Mouse (Mus musculus) neural tube, embryonic 14.5 days (tissue): Measurements from ENCODE around the gene Acp5. TPM values are rescaled to one million over a fixed set of nuclear protein-coding genes. Genes with fewer than 3 reads are reported as not detected.
A peak's percentile ranks its signal among the peaks of the same experiment; 100 is the strongest.

Experiments used
- ATAC-seq: fragments of 200-750 bp; cut with Nextera tagmentation; 2 replicates; pipeline ENCODE4 v1.8.0; 2017; ENCODE audit warnings: low read depth, mild to moderate bottlenecking, moderate TSS enrichment, moderate library complexity
- H3K27ac ChIP-seq: fragments of 300-500 bp; sonication (generic); 2 replicates; pipeline ENCODE4 v1.5.1; 2014; ENCODE audit warnings: low read depth, mild to moderate bottlenecking, control low read depth, low read length, moderate library complexity, mixed read lengths
- H3K27me3 ChIP-seq: fragments of 300-500 bp; sonication (generic); 2 replicates; pipeline ENCODE4 v1.6.1; 2014; ENCODE audit warnings: low read length; ENCODE audit not compliant: control insufficient read depth, insufficient read depth
- H3K36me3 ChIP-seq: fragments of 300-500 bp; sonication (generic); 2 replicates; pipeline ENCODE4 v1.6.1; 2014; ENCODE audit warnings: low read length, mixed read lengths; ENCODE audit not compliant: control insufficient read depth, insufficient read depth
- H3K4me1 ChIP-seq: fragments of 300-500 bp; sonication (generic); 2 replicates; pipeline ENCODE4 v1.6.1; 2014; ENCODE audit warnings: low read length; ENCODE audit not compliant: control insufficient read depth, insufficient read depth
- H3K4me2 ChIP-seq: fragments of 300-500 bp; sonication (generic); 2 replicates; pipeline ENCODE4 v1.6.1; 2014; ENCODE audit warnings: mild to moderate bottlenecking, low read depth, low read length, control low read depth
- H3K4me3 ChIP-seq: fragments of 300-500 bp; sonication (generic); 2 replicates; pipeline ENCODE4 v1.5.1; 2014; ENCODE audit warnings: low read depth, low read length, control low read depth, mixed read lengths
- H3K9ac ChIP-seq: fragments of 300-500 bp; sonication (generic); replicated peaks from 2 replicates; pipeline ENCODE4 v1.6.1; 2014; ENCODE audit warnings: low read depth, mild to moderate bottlenecking, control low read depth, low read length, mixed read lengths
- H3K9me3 ChIP-seq: fragments of 300-500 bp; sonication (generic); 2 replicates; pipeline ENCODE4 v1.6.1; 2016; ENCODE audit warnings: low read length; ENCODE audit not compliant: control insufficient read depth
- WGBS: fragments of 180-500 bp; shearing (Covaris S2); extraction: QIAGEN DNeasy Blood & Tissue Kit; methylation state at CpG from one replicate; pipeline ENCODE4 v1.1.7; 2014; 5-methylcytosine and 5-hydroxymethylcytosine counted together
- polyA plus RNA-seq: library from polyadenylated mRNA; unstranded; fragments of >200 nt; fragmentation: Nextera tagmentation; extraction: Ambion mirVana; gene quantifications from 2 replicates; pipeline ENCODE4 v1.2.1, GENCODE M21; 2014

The Acp5 gene
- polyA plus RNA-seq, 1 experiment from 2014 or later = 0.40 TPM

GRCm38 (mm10) chr9:22144304-22144965, 8.9 kb upstream of the Acp5 start:
- H3K4me3 ChIP-seq = no peak overlapping the region
- 90% methylated on average over 6 of the region's 8 CpGs for WGBS
- H3K27me3 ChIP-seq = no peaks in the 10 kb centered on the region
- H3K9ac ChIP-seq = no peak overlapping the region
- H3K36me3 ChIP-seq = no peaks in the 10 kb centered on the region
- no peaks in the 10 kb centered on the region; the same call in 1 of the 2 replicates for H3K9me3 ChIP-seq
- H3K4me1 ChIP-seq = no peaks in the 10 kb centered on the region
- ATAC-seq = no peak
- H3K4me2 ChIP-seq = no peak overlapping the region
- H3K27ac ChIP-seq = no peak overlapping the region

DNA sequence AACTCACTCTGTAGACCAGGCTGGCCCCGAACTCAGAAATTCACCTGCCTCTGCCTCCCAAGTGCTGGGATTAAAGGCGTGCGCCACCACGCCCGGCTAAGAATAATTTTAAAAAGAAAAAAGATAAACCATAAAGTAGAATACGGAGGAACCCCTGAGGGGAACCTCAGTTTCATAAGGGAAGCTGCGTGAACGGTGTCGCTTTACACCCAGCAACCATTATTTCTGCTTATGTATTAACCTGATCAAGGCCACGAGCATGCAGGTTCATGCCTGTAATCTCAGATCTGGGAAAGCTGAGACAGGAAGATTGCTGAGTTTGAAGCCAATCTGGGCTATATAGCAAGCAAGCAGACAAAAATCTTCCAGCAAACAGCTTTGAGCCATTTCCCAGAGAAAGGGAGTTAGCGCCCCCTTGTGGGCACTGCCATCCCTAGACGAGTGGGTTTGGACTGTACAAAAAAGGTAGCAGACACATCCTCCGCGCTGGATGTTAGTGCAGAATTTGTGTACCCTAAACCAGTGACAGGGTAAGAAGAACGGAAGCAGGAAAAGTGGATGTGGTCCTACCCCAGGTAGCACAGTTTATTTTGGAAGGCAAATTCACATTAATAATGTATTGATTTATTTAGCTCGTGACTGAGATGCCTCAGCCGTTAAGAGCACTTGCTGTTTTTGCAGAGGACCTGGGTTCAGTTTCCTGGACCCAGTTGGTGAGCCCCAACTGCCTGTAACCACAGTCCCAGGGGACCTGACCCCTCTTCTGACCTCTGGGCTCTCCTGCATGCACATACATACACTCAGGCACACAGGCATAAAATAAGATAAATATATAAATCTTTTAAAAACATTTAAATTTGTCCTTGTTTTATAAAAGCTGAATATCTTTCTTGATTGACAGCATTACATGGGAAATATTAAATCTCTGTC, 7.9 kb upstream of the Acp5 start:
- Histone ChIP-seq H3K9me3 (no peaks in the 10 kb centered on the region), H3K27ac (no peak overlapping the region), H3K9ac (no peak overlapping the region), H3K4me2 (no peak overlapping the region), H3K4me1 (no peaks in the 10 kb centered on the region), H3K4me3 (no peak overlapping the region), H3K36me3 (no peaks in the 10 kb centered on the region), H3K27me3 (no peaks in the 10 kb centered on the region)
- ATAC-seq = peak; percentile 54; the same call in 1 of the 2 replicates
- WGBS = 55% methylated on average over 17 of the region's 17 CpGs

DNA sequence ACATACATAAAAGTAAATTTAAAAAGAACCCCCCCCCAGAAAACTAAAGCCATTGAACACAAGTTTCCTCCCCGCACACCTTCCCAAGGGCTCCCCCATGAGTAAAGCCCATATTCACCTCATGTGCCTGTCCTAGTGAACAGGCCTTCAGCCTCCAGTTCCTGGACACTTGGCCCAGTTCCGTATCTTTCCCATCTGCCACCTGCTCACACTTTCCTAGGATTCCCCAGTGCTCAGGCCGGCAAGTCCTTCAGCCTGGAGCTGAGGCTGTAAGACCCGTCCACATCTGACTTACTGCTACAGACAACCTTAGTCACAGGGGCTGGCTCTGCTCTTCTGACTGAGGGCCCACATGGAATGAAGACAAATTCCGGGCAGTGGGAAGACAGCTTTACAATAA, 4.2 kb upstream of the Acp5 start:
- Histone ChIP-seq H3K27me3 (no peaks in the 10 kb centered on the region), H3K4me2 (no peak overlapping the region), H3K9me3 (no peaks in the 10 kb centered on the region), H3K9ac (no peak overlapping the region), H3K4me1 (no peaks in the 10 kb centered on the region), H3K4me3 (no peak overlapping the region), H3K27ac (no peak overlapping the region), H3K36me3 (no peaks in the 10 kb centered on the region)
- no peak for ATAC-seq
- WGBS = 95% methylated on average over 5 of the region's 5 CpGs

DNA sequence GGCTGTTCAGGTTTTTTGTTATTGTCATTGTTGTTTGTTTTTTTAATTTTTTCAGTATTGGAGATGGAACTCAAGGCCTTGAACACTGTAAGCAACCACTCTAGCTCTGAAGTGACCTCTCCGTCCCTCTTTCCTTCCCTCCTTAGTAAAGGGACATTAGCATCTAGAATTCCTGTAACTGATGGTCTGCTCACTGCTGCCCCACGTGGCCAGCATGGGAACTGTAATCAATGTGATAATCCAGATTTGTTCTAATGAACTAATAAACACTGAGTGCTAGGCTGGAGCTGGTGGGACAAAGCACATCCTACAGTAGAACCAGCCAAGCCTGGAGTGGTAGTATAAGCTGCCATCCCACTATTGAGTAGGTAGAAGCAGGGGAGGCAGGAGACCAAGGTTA, 3.0 kb upstream of the Acp5 start:
- Histone ChIP-seq H3K9me3 (no peaks in the 10 kb centered on the region), H3K27ac (no peak overlapping the region), H3K9ac (no peak overlapping the region), H3K4me3 (no peak overlapping the region), H3K4me1 (no peaks in the 10 kb centered on the region), H3K27me3 (no peaks in the 10 kb centered on the region), H3K36me3 (no peaks in the 10 kb centered on the region), H3K4me2 (no peak overlapping the region)
- ATAC-seq = no peak
- 33% methylated on average over 2 of the region's 2 CpGs for WGBS

DNA sequence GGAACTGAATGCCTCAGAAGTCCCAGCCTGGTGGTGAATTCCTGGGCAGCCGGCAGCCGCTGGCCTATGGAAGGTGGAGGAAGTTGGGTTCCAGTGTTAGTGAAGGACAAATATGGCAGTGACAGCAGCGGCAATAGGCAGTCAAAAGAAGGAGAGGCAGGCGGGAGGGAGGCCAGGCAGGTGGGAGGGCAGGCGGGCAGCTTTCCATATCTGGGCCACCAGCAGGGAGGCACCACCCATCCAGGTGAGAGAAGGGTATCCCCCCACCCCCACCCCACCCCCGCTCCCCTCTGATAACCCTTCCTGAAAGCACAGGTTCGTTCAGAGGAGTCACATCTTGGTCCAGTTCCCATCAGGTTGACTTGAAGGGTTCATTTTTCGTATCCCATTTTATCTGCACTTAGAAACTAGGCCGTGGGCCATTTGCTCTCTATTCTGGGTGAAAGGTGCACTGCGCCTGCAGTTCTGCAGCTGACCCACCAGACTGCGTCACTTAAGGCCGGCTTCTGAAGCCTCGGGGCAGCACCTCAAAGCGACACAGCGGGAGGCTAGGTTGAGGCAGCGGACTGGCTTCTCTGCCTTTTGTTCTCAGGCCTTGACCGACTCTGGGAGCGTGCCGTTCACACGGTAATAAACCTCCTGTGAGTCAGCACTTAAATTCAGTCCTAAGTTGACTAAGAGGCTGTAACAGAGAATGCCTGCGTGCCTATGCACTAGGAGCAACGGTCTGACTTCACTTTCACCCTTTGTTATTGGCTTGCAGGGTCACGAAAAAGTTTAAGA, 1.4 kb upstream of the Acp5 start:
- WGBS = 4% methylated on average over 23 of the region's 23 CpGs
- H3K27me3 ChIP-seq = peaks cover 3% of the 10 kb centered on the region; the same call in 1 of the 2 replicates
- H3K9me3 ChIP-seq = no peaks in the 10 kb centered on the region
- no peak overlapping the region for H3K27ac ChIP-seq
- no peak overlapping the region for H3K4me2 ChIP-seq
- H3K36me3 ChIP-seq = no peaks in the 10 kb centered on the region
- H3K4me3 ChIP-seq = no peak overlapping the region
- peak; percentile 38; the same call in 1 of the 2 replicates for ATAC-seq
- H3K9ac ChIP-seq = no peak overlapping the region
- no peaks in the 10 kb centered on the region for H3K4me1 ChIP-seq

GRCm38 (mm10) chr9:22134988-22135643, 395 bp downstream of the Acp5 start:
- no peak overlapping the region for H3K9ac ChIP-seq
- no peaks in the 10 kb centered on the region for H3K36me3 ChIP-seq
- 65% methylated on average over 9 of the region's 9 CpGs for WGBS
- no peaks in the 10 kb centered on the region for H3K4me1 ChIP-seq
- H3K4me2 ChIP-seq = no peak overlapping the region
- no peak overlapping the region for H3K4me3 ChIP-seq
- H3K9me3 ChIP-seq = no peaks in the 10 kb centered on the region
- ATAC-seq = no peak
- H3K27me3 ChIP-seq = peaks cover 11% of the 10 kb centered on the region
- H3K27ac ChIP-seq = no peak overlapping the region

DNA sequence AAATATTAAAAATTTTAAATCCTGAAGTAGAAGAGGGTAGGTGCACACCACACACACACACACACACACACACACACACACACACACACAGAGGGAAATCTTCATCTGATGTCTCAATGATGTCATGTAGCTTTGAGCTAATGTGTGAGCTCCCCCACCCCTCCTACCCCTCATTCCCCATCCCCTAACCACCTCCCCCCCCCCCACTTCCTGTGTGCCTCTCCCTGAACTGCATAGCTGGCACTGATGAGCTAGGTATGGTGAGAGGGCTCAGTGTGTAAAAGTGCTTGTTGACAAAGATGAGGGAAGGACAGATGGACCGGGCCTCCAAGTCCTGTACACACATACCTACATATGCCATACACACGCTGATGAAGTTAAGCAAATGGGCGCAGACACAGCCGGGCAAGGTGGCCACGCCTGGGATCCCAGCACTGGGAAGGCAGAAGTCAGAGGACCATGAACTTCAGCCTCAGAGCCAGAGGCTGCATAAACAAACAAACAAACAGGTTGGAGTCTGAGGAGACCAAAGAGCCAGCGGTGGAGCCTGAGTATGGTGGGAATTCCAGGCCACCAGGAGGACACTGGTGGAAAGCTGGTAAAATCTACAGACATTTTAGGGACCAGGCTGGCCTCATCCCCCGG, 1.1 kb downstream of the Acp5 start:
- Histone ChIP-seq H3K27me3 (peaks cover 11% of the 10 kb centered on the region), H3K9ac (no peak overlapping the region), H3K4me3 (no peak overlapping the region), H3K36me3 (no peaks in the 10 kb centered on the region), H3K9me3 (no peaks in the 10 kb centered on the region), H3K4me2 (no peak overlapping the region), H3K4me1 (no peaks in the 10 kb centered on the region), H3K27ac (no peak overlapping the region)
- no peak for ATAC-seq
- WGBS = 89% methylated on average over 7 of the region's 7 CpGs

- Histone ChIP-seq H3K27me3 (peaks cover 11% of the 10 kb centered on the region), H3K27ac (no peak overlapping the region), H3K4me1 (no peaks in the 10 kb centered on the region), H3K4me2 (no peak overlapping the region), H3K4me3 (no peak overlapping the region), H3K9ac (no peak overlapping the region), H3K36me3 (no peaks in the 10 kb centered on the region), H3K9me3 (no peaks in the 10 kb centered on the region)
- no peak for ATAC-seq
- WGBS = 48% methylated on average over 11 of the region's 11 CpGs
These were observed 3.3 kb downstream of the Acp5 start for GRCm38 (mm10) chr9:22132220-22132619.
